Comparison of ENCODE assay signal across 17 mouse cellular contexts in the genomic region with DNA sequence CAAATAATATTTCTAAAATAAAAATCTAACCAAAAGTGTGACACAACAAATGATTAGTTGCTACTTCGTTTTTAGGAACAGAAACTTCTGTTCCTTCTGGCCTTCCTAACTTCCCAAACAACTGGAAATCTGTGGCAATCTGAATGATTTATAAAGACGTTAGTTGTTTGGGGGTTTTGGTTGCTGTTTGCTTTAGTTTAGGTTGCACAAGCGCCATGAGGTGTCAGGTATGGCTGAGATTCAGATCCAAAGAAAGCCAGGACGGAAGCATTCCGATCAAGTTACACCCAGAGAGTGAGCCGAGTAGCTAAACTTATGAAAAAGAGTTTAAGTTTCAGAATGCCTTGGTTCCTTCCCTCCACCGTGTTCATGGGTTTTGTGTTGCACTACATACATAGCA.
A peak's percentile ranks its signal among the peaks of the same experiment; 100 is the strongest.
DNase-seq lines count a peak whose midpoint lies in the region; ATAC-seq and TF ChIP-seq lines count a peak whose summit lies in the region.
"Had no signal": no experiment of that assay in that cellular context is flagged by ENCODE, and none has a peak within 500 bp of the region (broad histone marks: within the 10 kb centered on the region; RNA-seq: fewer than 3 reads in every experiment).

No protein-coding gene starts in this region.

- peak; percentile 84 for TF ChIP-seq EP300 in lung, postnatal 0 days (IDR thresholded peaks at IDR 0.05)

- no peaks in the 10 kb centered on the region for H3K36me3 ChIP-seq in kidney, postnatal 0 days (ENCODE audit: insufficient read depth, low read length)
- H3K36me3 ChIP-seq in lung, embryonic 14.5 days (ENCODE audit: insufficient read depth) = no peaks in the 10 kb centered on the region
- no peaks in the 10 kb centered on the region for H3K36me3 ChIP-seq in lung, postnatal 0 days (ENCODE audit: insufficient read depth, low read length)
- H3K36me3 ChIP-seq: embryonic facial prominence, embryonic 10.5 days; forebrain, embryonic 10.5 days; heart, embryonic 10.5 days; heart, embryonic 15.5 days; hindbrain, embryonic 13.5 days had no signal

- 33% methylated on average over 7 of the region's 7 CpGs for WGBS in kidney, postnatal 0 days
- 60% methylated on average over 7 of the region's 7 CpGs for WGBS in lung, embryonic 14.5 days
- WGBS in lung, adult 2 months = 60% methylated on average over 7 of the region's 7 CpGs
- WGBS in lung, postnatal 0 days = 51% methylated on average over 7 of the region's 7 CpGs

- no peak overlapping the region for H3K4me3 ChIP-seq in kidney, postnatal 0 days (replicated peaks; ENCODE audit: low read depth, low read length)
- H3K4me3 ChIP-seq in lung, embryonic 14.5 days (ENCODE audit: low read depth, low read length) = no peak overlapping the region
- no peak overlapping the region for H3K4me3 ChIP-seq in lung, adult 2 months (replicated peaks; ENCODE audit: extremely low read depth, low read depth, low read length)
- no peak overlapping the region for H3K4me3 ChIP-seq in lung, postnatal 0 days (ENCODE audit: low read depth, low read length)
- H3K4me3 ChIP-seq: embryonic facial prominence, embryonic 10.5 days; forebrain, embryonic 10.5 days; heart, embryonic 10.5 days; heart, embryonic 15.5 days; hindbrain, embryonic 13.5 days had no signal

- H3K27ac ChIP-seq in kidney, postnatal 0 days = no peak overlapping the region
- no peak overlapping the region for H3K27ac ChIP-seq in lung, embryonic 14.5 days (ENCODE audit: low read depth)
- no peak overlapping the region for H3K27ac ChIP-seq in lung, postnatal 0 days (ENCODE audit: low read length)
- H3K27ac ChIP-seq: embryonic facial prominence, embryonic 10.5 days; forebrain, embryonic 10.5 days; heart, embryonic 10.5 days; heart, embryonic 15.5 days; hindbrain, embryonic 13.5 days had no signal

- no peak overlapping the region for H3K4me2 ChIP-seq in kidney, postnatal 0 days (ENCODE audit: low read length)
- H3K4me2 ChIP-seq in lung, embryonic 14.5 days = no peak overlapping the region
- H3K4me2 ChIP-seq in lung, postnatal 0 days (replicated peaks; ENCODE audit: low read depth, low read length) = no peak overlapping the region
- H3K4me2 ChIP-seq: heart, embryonic 15.5 days; hindbrain, embryonic 13.5 days had no signal

- ATAC-seq in kidney, postnatal 0 days (replicated peaks; ENCODE audit: low FRiP score, low read depth) = no peak
- no peak; the same call in 1 of the 2 replicates for ATAC-seq in lung, embryonic 14.5 days (ENCODE audit: insufficient read depth)
- peak; percentile 69 for ATAC-seq in lung, postnatal 0 days
- ATAC-seq in granulocyte monocyte progenitor cell, adult 5-6 weeks (replicated peaks; ENCODE audit: poor library complexity, severe bottlenecking) = no peak
- no peak for ATAC-seq in inflammation-experienced regulatory T-cells, adult 6 months

- no peaks in the 10 kb centered on the region for H3K9me3 ChIP-seq in kidney, postnatal 0 days (replicated peaks; ENCODE audit: low read length)
- H3K9me3 ChIP-seq in lung, embryonic 14.5 days (ENCODE audit: low read depth, low read length) = no peaks in the 10 kb centered on the region
- H3K9me3 ChIP-seq in lung, postnatal 0 days (ENCODE audit: low read length) = no peaks in the 10 kb centered on the region
- H3K9me3 ChIP-seq: embryonic facial prominence, embryonic 10.5 days; forebrain, embryonic 10.5 days; heart, embryonic 10.5 days; heart, embryonic 15.5 days; hindbrain, embryonic 13.5 days had no signal

- no peak overlapping the region for H3K9ac ChIP-seq in kidney, postnatal 0 days (ENCODE audit: low read depth, low read length)
- no peak overlapping the region for H3K9ac ChIP-seq in lung, embryonic 14.5 days
- no peak overlapping the region for H3K9ac ChIP-seq in lung, postnatal 0 days (replicated peaks; ENCODE audit: low read depth)
- H3K9ac ChIP-seq: heart, embryonic 15.5 days; hindbrain, embryonic 13.5 days had no signal

- no peaks in the 10 kb centered on the region for H3K27me3 ChIP-seq in kidney, postnatal 0 days (ENCODE audit: insufficient read depth, low read length)
- no peaks in the 10 kb centered on the region for H3K27me3 ChIP-seq in lung, embryonic 14.5 days (ENCODE audit: insufficient read depth, low read length)
- no peaks in the 10 kb centered on the region for H3K27me3 ChIP-seq in lung, postnatal 0 days (replicated peaks; ENCODE audit: insufficient read depth, low read length)
- H3K27me3 ChIP-seq: heart, embryonic 15.5 days; hindbrain, embryonic 13.5 days had no signal

- no peak for TF ChIP-seq POLR2A in lung, adult 2 months (IDR thresholded peaks at IDR 0.05; ENCODE audit: borderline replicate concordance, extremely low read depth, low read depth, low read length)

- DNase-seq in kidney, postnatal 0 days (ENCODE audit: low spot score) = peak; percentile 10
- DNase-seq in kidney, postnatal 36 days = no peak
- peak; percentile 42 for DNase-seq in lung, embryonic 14.5 days
- no peak for DNase-seq in lung, adult 2 months
- DNase-seq in lung, postnatal 0 days (ENCODE audit: low spot score) = peak; percentile 85
- peak; percentile 14 to 49 for DNase-seq in lung, postnatal 4 days
- DNase-seq: cerebellum, adult 2 months; gastrocnemius, postnatal 25 days; heart, adult 18-20 months; heart, postnatal 14 days had no signal

- no peaks in the 10 kb centered on the region for H3K4me1 ChIP-seq in kidney, postnatal 0 days (replicated peaks; ENCODE audit: insufficient read depth, low read length)
- no peaks in the 10 kb centered on the region for H3K4me1 ChIP-seq in lung, embryonic 14.5 days (ENCODE audit: insufficient read depth)
- H3K4me1 ChIP-seq in lung, adult 2 months (ENCODE audit: control insufficient read depth, insufficient read depth, low read length) = peaks cover 3% of the 10 kb centered on the region
- 0 out of 2 replicates have a peak, but pooled peaks cover 3% of the 10 kb centered on the region for H3K4me1 ChIP-seq in lung, postnatal 0 days (ENCODE audit: insufficient read depth, low read depth, low read length)
- H3K4me1 ChIP-seq: embryonic facial prominence, embryonic 10.5 days; heart, embryonic 10.5 days; heart, embryonic 15.5 days had no signal

- TF ChIP-seq CTCF in kidney, postnatal 0 days (IDR thresholded peaks at IDR 0.05; ENCODE audit: low read depth) = no peak
- no peak for TF ChIP-seq CTCF in lung, embryonic 14.5 days (IDR thresholded peaks at IDR 0.05; ENCODE audit: low read depth)
- no peak for TF ChIP-seq CTCF in lung, adult 2 months (IDR thresholded peaks at IDR 0.05; ENCODE audit: insufficient read depth, low read length)
- no peak for TF ChIP-seq CTCF in lung, postnatal 0 days (IDR thresholded peaks at IDR 0.05)

Comparison
In these comparisons a context has a peak if more than half of its experiments do, and no peak if none do; other contexts are left out.
1. DNase-seq: peak in kidney, postnatal 0 days (single experiment), lung, embryonic 14.5 days (single experiment), lung, postnatal 0 days (single experiment) and lung, postnatal 4 days (2 of 2); none in kidney, postnatal 36 days (0 of 2) and lung, adult 2 months (single experiment).